Mouse (Mus musculus): ENCODE results near the gene Tas2r102. TPM values are rescaled to one million over a fixed set of nuclear protein-coding genes. Genes with fewer than 3 reads are reported as not detected.

The Tas2r102 gene
- not detected in 2 replicates for polyA plus RNA-seq (2021; fragmentation: Nextera tagmentation)
- long read RNA-seq, experiment 1 = 0 reads
- long read RNA-seq, experiment 2 = 0 reads

DNA sequence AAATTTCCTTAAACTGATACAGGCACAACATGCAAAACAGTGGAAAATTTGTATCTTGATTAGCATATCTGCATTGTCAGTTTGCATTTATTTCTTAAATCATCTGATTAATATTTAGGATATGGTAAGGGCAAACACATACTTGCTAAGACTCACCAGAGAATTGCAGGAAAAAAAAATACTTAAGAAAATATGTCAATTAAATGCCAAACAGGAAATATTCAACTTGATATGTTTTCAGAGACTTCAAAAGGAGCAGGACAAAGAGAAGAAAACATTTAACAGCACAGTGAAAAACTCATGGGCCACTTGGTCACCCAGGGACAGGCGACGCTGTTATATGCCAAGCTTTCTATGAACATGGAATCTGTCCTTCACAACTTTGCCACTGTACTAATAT is at the start of gene Tas2r102:
Gene Tas2r102 (plus strand): TSS at position 301 of the 400 bp plus-strand sequence.

DNA sequence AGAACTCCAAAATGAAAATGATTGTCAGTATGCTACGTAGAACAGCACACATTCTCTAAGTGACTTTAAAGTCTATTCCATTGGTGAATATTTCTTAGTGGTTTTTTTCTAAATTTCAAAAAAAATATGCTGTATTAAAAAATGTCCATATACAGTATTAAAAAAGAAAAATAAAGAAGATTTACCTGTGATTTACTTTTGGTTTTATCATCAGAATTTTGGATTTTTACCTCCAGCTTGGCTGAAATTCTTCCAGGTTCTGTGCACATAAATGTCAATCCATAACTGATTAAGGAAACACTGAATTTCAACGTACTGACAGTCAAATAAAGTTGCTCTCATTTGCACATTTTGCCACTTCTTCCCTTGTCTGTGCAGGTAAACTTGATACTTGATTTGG is 24.0 kb upstream of the Tas2r102 start, which contains the start of gene Tas2r115:
Gene Tas2r115 (minus strand): TSS at position 101 of the 400 bp plus-strand sequence.

DNA sequence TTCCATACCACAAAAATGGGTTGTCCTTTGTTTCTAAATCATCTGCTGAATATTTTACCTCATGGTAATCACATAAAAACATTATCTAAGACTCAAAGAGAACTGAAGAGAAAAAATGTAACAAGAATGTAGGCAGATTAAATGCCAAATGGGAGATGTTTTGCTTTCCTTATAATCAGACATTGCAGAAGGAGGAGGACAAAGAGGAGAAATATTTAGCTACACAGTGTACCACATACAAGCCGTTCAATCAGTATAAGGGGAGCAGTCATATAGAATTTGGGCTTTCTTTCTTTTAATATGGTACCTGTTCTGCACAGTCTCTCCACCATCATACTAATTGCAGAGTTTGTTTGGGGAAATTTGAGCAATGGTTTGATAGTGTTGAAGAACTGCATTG is 7.5 kb upstream of the Tas2r102 start, which contains the start of gene Tas2r124:
Gene Tas2r124 (plus strand): TSS at position 301 of the 400 bp plus-strand sequence.

DNA sequence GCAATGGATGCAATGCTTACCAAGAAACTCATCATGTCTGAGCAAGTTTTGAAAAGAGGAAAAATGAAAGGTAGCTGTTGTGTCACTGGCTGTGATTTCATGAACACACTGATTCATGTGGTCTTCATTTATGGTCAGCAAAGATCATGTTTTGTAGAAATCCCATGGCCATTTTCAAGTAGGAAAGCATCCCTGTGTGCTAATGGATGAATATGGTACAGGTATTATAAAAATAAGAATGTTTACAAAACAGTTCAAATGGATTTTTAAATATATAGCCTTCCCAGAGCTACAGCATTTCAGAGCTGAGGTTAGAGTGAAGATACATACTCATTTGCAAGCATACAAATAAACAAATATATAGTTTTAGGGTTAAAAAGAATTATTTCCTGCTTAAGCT is 16.1 kb downstream of the Tas2r102 start, which contains the start of gene Tas2r136:
Gene Tas2r136 (minus strand): TSS at position 101 of the 400 bp plus-strand sequence.

DNA sequence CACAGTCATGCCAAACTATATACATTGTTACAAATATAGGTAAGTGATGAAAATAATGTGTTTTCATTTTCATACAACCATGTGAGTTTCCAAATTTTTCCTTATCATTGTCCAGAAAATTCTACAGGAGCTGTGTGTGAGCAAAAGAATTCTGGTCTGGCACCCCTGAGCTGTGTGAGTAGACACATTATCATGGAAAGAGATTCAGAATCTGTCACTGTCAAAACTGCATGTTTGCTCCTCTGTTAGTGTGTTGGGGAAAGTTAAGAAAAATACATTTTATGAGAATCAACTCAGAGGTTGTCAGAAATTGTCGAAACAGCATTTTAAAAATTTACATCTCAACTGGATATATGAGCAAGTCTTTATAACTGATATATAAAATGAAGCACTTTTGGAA is 40.6 kb downstream of the Tas2r102 start, which contains the start of gene Tas2r117:
Gene Tas2r117 (plus strand): TSS at position 301 of the 400 bp plus-strand sequence.

Other genes with a start within 250 kb of the Tas2r102 start
- not detected in 2 replicates for gene Prh1, start 192.3 kb upstream of the Tas2r102 start, polyA plus RNA-seq (2021; fragmentation: Nextera tagmentation)
- not detected in 2 replicates for gene Prp2, start 166.2 kb upstream of the Tas2r102 start, polyA plus RNA-seq (2021; fragmentation: Nextera tagmentation)
- gene A630073D07Rik, start 110.6 kb upstream of the Tas2r102 start, polyA plus RNA-seq (2021; fragmentation: Nextera tagmentation) = not detected in 2 replicates
- gene Tas2r120, start 105.2 kb upstream of the Tas2r102 start, polyA plus RNA-seq (2021; fragmentation: Nextera tagmentation) = not detected in 2 replicates
- gene Tas2r121, start 61.1 kb upstream of the Tas2r102 start, polyA plus RNA-seq (2021; fragmentation: Nextera tagmentation) = not detected in 2 replicates
- gene Tas2r122, start 50.2 kb upstream of the Tas2r102 start, polyA plus RNA-seq (2021; fragmentation: Nextera tagmentation) = not detected in 2 replicates
- not detected in 2 replicates for gene Tas2r115, start 24.1 kb upstream of the Tas2r102 start, polyA plus RNA-seq (2021; fragmentation: Nextera tagmentation)
- not detected in 2 replicates for gene Tas2r124, start 7.4 kb upstream of the Tas2r102 start, polyA plus RNA-seq (2021; fragmentation: Nextera tagmentation)
- not detected in 2 replicates for gene Tas2r136, start 16.0 kb downstream of the Tas2r102 start, polyA plus RNA-seq (2021; fragmentation: Nextera tagmentation)
- not detected in 2 replicates for gene Tas2r117, start 40.7 kb downstream of the Tas2r102 start, polyA plus RNA-seq (2021; fragmentation: Nextera tagmentation)
- gene Tas2r123, start 85.0 kb downstream of the Tas2r102 start, polyA plus RNA-seq (2021; fragmentation: Nextera tagmentation) = not detected in 2 replicates
- not detected in 2 replicates for gene Tas2r116, start 93.3 kb downstream of the Tas2r102 start, polyA plus RNA-seq (2021; fragmentation: Nextera tagmentation)
- not detected in 2 replicates for gene Tas2r110, start 105.9 kb downstream of the Tas2r102 start, polyA plus RNA-seq (2021; fragmentation: Nextera tagmentation)
- gene Tas2r113, start 130.9 kb downstream of the Tas2r102 start, polyA plus RNA-seq (2021; fragmentation: Nextera tagmentation) = not detected in 2 replicates
- not detected in 2 replicates for gene Tas2r125, start 147.5 kb downstream of the Tas2r102 start, polyA plus RNA-seq (2021; fragmentation: Nextera tagmentation)
- not detected in 2 replicates for gene Tas2r129, start 189.0 kb downstream of the Tas2r102 start, polyA plus RNA-seq (2021; fragmentation: Nextera tagmentation)
- gene Tas2r131, start 195.8 kb downstream of the Tas2r102 start, polyA plus RNA-seq (2021; fragmentation: Nextera tagmentation) = not detected in 2 replicates
- not detected in 2 replicates for gene Tas2r109, start 218.8 kb downstream of the Tas2r102 start, polyA plus RNA-seq (2021; fragmentation: Nextera tagmentation)